Mouse (Mus musculus) inflammation-experienced regulatory T-cells (primary cell): Measurements from ENCODE around the gene Gm17657. TPM values are rescaled to one million over a fixed set of nuclear protein-coding genes. Genes with fewer than 3 reads are reported as not detected.

Experiments used
- polyA plus RNA-seq, 2 experiments: library from polyadenylated mRNA; unstranded; fragments of 100-300 nt; shearing (Covaris generic); gene quantifications; one replicate each; pipeline ENCODE4 v1.2.1; 2017

Gene Gm17657
- polyA plus RNA-seq, result 1 to 10 TPM in 1 of 2 experiments, under 1 TPM in 1; 0.11 to 1.2 TPM

GRCm38 (mm10) chr17:29549543-29550428, at the start of gene Gm17657, which contains the start of gene Tbc1d22b:
TSS of gene Gm17657 (minus strand) at chr17:29549638.
TSS of gene Tbc1d22b (plus strand) at chr17:29549785.

DNA sequence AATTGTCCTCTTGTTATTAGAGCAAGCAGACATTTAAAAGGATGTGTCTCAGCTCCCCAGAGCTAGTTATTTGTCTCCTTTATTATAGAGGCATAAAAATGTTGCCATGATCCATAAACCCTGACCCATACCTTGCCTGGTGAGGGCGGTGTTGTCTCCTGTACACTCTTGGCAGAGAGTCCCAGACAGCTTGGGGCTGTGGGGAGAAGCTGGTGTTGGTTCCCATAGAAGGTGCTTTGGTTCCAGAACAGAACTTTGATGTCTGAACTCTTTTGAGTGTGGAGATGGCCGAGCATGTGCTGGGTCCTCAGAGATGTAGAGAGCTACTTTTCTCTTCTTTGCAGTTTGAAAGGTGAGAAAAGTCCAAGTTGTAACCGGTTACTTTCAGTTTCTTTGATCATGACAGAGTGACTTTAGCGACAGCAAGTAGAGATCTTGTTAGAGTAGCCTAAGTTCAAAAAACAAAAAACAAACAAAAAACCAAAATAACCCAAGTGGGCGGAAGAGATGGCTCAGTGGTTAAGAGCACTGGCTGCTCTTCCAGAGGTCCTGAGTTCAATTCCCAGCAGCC, 2.8 kb upstream of the Gm17657 start, which contains the start of gene Tmem217:
Tmem217 (minus strand) TSS at position 224 of the 571 bp plus-strand sequence.

DNA sequence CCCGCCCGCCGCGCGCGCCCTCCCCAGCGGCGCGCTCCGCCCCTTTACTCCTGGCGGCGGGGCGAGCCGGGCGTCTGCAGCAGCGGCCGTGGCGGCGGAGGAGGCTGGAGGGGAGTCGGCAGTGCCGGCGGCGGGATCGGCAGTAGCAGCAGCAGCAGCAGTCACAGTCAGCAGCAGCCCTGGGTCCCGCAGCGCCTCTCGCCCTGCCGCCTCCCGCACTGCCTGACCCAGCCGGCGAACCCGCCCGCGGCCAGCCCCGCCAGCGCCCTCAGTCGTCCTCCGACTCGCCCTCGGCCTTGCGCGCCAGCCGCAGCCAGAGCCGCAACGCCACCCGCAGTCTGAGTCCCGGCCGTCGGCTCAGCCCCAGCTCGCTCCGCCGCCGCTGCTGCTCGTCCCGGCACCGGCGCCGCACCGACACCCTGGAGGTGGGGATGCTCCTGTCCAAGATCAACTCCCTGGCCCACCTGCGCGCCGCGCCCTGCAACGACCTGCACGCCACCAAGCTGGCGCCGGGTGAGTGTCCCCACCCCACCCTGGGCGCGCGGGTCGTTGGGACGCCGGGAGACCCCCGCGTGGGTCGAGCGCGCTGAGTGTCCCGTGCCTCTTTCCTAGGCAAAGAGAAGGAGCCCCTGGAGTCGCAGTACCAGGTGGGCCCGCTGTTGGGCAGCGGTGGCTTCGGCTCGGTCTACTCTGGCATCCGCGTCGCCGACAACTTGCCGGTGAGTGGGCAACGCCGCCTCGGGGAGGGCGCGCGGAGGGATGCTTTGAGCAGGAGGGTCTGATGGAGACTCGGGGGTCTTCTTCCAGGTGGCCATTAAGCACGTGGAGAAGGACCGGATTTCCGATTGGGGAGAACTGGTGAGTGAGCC, 58.5 kb downstream of the Gm17657 start, which contains the start of gene Pim1:
Pim1 (plus strand) TSS at position 41 of the 869 bp plus-strand sequence.

Other genes with a start within 250 kb of the Gm17657 start
- 1 to 10 TPM in 1 of 2 experiments, under 1 TPM in 1; 0.48 to 2.9 TPM for gene Pi16, start 232.0 kb downstream of the Gm17657 start, polyA plus RNA-seq
- gene Mtch1, start 201.7 kb downstream of the Gm17657 start, polyA plus RNA-seq, result 100 to 1,000 TPM; 112 to 125 TPM
- 10 to 100 TPM in 1 of 2 experiments, 1 to 10 TPM in 1; 2.4 to 10.8 TPM for gene Fgd2, start 188.7 kb downstream of the Gm17657 start, polyA plus RNA-seq
- 10 to 100 TPM; 44.3 to 79.5 TPM for gene Pim1, start 58.9 kb downstream of the Gm17657 start, polyA plus RNA-seq
- 10 to 100 TPM; 33.4 to 33.5 TPM for gene Tbc1d22b, start 147 bp upstream of the Gm17657 start, polyA plus RNA-seq
- 1 to 10 TPM; 4.9 to 6.3 TPM for gene Tmem217, start 2.7 kb upstream of the Gm17657 start, polyA plus RNA-seq
- gene Rnf8, start 65.2 kb upstream of the Gm17657 start, polyA plus RNA-seq, result 10 to 100 TPM; 62.2 to 66.9 TPM
- 1 to 10 TPM; 5.8 TPM for gene Gm28043, start 65.2 kb upstream of the Gm17657 start, polyA plus RNA-seq
- 100 to 1,000 TPM; 219 to 224 TPM for gene Cmtr1, start 111.0 kb upstream of the Gm17657 start, polyA plus RNA-seq
- gene Ccdc167, start 167.4 kb upstream of the Gm17657 start, polyA plus RNA-seq, result 1 to 10 TPM; 7.1 to 7.2 TPM